Mouse (Mus musculus): ENCODE data around the gene Lcn12.

DNA sequence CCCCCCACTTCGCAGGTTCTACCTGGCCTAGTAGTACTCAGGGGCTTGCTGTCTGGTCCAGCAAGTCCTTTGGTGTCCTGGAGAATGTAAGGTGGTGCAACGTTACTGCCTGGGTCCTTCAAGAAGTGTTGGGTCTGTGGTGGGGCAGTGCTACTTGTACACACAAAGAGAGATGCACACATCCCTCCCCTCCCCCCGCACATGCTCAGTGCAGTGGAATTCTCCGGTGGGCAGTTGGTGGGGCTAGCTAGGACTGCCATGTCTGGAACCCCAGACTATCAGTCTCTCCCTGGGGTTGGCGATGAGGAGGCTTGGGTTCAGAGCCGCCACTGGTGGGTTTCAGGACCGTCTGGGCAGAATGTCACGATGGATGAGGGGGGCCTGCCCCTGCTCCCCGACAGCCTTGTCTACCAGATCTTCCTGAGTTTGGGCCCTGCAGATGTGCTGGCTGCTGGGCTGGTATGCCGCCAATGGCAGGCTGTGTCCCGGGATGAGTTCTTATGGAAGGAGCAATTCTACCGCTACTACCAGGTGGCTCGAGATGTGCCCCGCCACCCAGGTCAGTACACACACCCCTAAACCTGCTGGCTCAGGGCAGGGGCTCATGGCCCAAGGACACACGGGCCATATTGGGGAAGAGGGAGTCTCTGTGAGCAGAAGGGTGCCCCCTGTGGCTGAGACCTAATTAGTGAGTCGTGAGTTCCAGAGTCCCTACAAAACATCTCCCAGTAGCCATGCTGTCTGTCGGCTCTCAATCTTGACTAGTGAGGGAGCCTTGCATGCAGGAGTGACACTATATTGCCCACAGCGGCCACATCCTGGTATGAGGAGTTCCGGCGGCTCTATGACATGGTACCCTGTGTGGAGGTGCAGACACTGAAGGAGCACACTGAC lies 8.1 kb upstream of the Lcn12 start, which contains the start of gene C8g:
- no peak for TF ChIP-seq CTCF (IDR thresholded peaks at IDR 0.05; ENCODE audit: extremely low read depth, insufficient read depth, low read length)
- no peak for TF ChIP-seq POLR2A (IDR thresholded peaks at IDR 0.05; ENCODE audit: extremely low read depth, insufficient read depth, low read length)

Measured in cortical plate, adult 2 months (tissue).